Mouse (Mus musculus): Measurements from ENCODE around the gene Nqo1.

The Nqo1 gene

DNA sequence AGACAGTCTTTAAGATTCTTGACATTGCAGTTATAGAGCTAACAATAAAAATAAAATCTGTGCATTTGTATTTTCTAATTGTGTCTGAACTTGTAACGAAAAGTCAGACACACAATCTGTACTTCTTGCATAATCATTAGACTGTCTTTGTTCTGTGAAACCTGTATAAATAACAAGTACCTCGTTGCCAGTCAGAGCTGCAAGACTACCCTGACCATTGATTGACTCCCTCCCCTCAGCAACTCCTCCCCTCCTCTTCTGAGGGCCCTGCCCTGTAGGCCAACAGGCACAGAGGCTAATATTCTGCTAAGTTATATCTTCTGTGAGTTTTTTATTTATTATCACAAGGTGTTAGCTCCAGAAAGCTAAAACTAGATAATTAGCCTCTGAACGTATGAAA lies 2.9 kb upstream of the Nqo1 start:
- no peak for DNase-seq (ENCODE audit: low read depth, low spot score)

DNA sequence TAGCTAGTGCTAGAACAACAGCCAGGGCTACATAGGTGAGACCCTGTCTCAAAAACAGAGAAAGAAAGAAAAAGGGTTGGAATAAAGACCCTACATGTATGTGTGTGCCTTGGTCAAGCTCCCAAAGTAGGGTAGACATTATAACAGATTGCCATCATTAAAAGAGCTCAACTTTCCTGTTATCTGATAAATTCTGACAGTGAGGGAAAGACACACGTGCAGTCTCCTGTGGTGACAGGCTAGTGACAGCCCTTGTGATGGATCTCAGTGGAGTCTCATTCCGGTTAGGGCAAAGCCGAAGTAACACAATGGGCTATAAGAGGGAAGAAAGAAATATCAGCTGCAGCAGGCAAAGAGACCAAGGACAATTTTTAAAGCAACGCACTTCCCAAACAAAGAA lies 1.1 kb upstream of the Nqo1 start:
- DNase-seq (ENCODE audit: low read depth, low spot score): peak; percentile 48

- DNase-seq (ENCODE audit: low read depth, low spot score): no peak
Observed at GRCm38 (mm10) chr8:107401866-107402265, 1.1 kb downstream of the Nqo1 start.

GRCm38 (mm10) chr8:107399495-107399894 lies 3.5 kb downstream of the Nqo1 start:
- DNase-seq (ENCODE audit: low read depth, low spot score): no peak

- no peak for DNase-seq (ENCODE audit: low read depth, low spot score)
Observed at GRCm38 (mm10) chr8:107397665-107398064, 5.3 kb downstream of the Nqo1 start.

- no peak for DNase-seq (ENCODE audit: low read depth, low spot score)
Observed at GRCm38 (mm10) chr8:107396106-107396670, 6.8 kb downstream of the Nqo1 start.

DNA sequence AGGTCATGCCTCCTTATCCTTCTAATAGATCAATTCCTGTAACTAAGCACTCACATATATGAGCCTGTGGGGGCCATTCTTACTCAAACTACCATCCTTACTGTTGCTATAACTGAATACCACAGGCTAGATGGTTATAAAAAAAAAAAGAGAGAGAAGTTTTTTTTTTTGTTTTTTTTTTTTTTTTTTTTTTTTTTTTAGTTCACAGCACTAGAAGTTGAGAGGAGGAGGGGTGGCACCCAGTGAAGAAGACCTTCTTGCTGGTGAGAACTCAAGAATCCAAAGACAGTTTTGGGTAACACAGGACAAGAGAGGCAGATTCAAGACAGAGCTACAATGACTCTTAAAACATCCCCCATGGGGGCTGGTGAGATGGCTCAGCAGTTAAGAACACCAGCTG lies 7.6 kb downstream of the Nqo1 start:
- no peak for DNase-seq (ENCODE audit: low read depth, low spot score)

DNA sequence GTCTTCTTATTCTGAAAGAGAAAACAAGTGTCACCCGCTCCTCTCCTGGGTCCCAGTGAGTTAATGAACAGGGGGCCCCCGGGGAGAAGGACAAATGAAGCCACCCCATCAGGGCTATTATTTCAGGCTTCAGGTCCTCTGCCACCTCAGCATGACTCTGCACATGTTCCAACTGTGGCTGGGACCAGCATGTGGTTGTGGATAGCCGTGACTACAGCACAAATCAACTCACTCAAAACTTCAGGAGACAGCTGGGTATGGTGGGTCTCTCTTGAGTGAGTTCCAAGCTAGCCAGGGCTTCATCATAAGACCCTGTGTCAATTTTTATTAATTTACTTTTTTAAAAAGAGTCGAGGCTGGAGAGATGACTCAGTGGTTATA lies 11.9 kb downstream of the Nqo1 start:
- no peak for DNase-seq (ENCODE audit: low read depth, low spot score)

DNA sequence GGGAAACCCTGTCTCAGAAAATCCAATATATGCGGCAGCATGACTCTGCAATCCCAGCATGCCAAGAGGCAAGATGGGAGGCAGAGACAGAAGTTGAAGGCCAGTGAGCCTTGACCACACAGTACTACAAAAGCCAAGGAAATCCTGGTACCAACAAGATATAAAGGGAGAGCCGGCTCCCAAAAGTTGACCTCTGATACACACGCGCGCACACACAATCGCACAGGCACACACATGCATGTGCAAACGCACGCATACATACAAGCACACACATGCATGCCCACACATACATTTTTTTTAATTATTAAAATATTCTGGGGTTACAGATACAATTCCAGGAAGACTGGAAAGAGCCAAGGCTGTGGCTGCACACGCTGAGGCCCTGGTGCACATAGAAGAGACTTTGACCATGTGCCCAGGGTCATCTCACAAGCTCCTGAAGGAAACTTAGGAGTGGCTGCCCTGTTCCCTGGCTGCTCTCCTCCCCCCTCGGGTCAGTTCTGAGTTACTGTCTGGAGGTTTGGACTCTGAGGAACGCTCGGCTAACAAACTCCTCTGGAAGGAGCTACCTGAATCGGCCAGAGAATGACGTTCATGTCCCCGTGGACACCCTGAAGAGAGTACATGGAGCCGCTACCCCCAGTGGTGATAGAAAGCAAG lies 12.4 kb downstream of the Nqo1 start:
- no peak for DNase-seq (ENCODE audit: low read depth, low spot score)

DNA sequence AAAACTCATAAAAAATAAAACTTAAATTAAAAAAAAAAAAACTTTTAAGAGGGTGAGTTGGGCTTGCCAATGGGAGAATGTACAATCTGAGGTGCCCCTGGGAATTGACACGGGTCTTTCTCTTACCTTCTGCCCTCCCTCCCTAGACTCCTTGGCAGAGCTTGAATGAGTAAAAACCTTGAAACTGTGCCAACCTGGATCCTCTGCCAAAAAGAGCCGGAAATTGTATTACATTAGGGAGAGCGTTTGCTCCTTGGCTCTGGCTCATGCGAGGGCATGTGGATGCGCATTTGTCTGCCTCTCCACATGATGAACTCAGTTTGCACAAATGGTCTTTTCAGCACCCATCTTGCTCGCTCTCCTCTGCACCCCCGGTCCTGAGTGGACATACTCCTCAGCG lies 13.4 kb downstream of the Nqo1 start:
- DNase-seq (ENCODE audit: low read depth, low spot score): no peak

GRCm38 (mm10) chr8:107387861-107388260 lies 15.1 kb downstream of the Nqo1 start:
- no peak for DNase-seq (ENCODE audit: low read depth, low spot score)

- peak; percentile 66 for DNase-seq (ENCODE audit: low read depth, low spot score)
Observed at GRCm38 (mm10) chr8:107386642-107387041, 16.4 kb downstream of the Nqo1 start.

GRCm38 (mm10) chr8:107386171-107386570 lies 16.8 kb downstream of the Nqo1 start:
- no peak for DNase-seq (ENCODE audit: low read depth, low spot score)

DNA sequence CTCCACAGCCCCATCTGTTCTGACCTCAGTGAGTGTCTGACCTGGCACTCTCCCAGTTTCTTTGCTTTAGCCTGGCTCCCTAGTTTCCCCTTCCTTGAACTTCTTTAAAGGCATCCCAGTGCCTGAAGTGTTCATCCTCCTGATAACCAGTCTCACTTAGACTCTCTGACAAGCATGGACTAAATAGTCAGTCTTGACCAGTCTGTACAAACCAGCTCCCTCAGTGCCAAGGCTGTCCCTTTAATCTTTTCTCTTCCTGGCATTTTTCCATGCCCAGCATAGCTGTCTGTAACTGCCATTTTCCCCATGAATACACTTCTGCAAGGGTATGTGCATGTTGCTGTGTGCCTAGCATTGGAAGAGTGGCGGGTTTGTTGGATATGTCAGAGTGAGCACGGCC lies 17.9 kb downstream of the Nqo1 start:
- no peak for DNase-seq (ENCODE audit: low read depth, low spot score)

DNA sequence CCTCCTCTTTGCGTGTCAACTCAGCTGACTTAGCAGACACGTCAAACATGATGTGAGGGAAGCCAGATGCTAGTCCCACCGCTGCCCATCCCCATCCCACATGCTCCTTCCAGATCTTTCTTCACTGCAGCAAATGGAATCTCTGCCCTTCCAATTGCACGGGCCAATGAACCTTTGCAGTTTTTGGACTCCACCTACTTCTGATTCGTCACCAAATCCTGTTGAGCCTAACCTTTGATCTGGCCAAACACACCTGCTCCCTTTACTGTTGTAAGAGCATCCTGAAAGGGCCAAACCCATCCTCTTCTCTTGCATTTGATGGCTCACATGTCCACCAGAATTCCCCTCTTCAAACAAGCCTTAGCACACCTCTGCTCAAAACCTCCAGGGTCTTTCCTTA lies 18.4 kb downstream of the Nqo1 start:
- no peak for DNase-seq (ENCODE audit: low read depth, low spot score)

- DNase-seq (ENCODE audit: low read depth, low spot score): no peak
Observed at GRCm38 (mm10) chr8:107382898-107383297, 20.1 kb downstream of the Nqo1 start.

GRCm38 (mm10) chr8:107381666-107382065 lies 21.3 kb downstream of the Nqo1 start:
- no peak for DNase-seq (ENCODE audit: low read depth, low spot score)

GRCm38 (mm10) chr8:107380734-107381133 lies 22.3 kb downstream of the Nqo1 start:
- no peak for DNase-seq (ENCODE audit: low read depth, low spot score)

DNA sequence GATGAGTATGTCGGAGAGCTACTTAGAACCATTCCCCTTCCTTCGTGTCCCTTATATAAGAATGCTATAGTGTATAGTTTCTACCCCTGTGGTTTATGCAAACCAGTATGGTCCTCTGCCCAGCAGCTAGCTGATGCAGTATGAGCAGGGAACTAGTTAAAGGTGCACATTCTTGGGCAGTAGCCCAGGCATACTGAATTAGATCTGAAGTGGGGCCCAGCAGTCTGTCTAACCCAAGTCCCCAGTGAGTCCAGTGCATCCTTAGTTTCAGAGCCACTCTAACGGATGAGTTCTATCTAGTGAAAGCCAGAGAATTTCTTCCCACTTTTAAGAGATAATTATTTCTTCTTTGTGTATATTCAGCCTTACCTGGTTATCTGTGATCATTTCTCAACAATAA lies 25.7 kb downstream of the Nqo1 start:
- DNase-seq (ENCODE audit: low read depth, low spot score): no peak

DNA sequence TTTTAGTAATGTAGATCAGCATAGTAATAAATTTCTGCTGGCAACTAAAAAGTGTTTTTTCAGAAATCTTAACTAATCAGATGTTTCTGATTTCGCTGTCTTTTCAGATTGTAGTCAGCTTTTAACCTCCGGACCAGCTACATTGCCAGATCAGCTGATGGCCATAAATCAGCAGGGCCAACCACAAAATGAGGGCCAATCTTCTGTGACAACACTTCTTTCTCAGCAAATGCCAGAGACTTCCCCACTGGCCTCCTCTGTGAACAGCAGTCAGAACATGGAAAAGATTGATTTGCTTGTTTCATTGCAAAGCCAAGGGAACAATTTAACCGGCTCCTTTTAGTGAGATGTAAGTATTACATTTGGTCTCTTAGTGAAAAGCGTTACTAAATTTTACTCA lies 32.7 kb downstream of the Nqo1 start:
- no peak for DNase-seq (ENCODE audit: low read depth, low spot score)

Measured in c-Kit-negative CD71-positive TER-119-positive erythroid progenitor cells, embryonic 14.5 days (primary cell).